Mouse (Mus musculus): Measurements from ENCODE around the gene Camsap1. TPM values are rescaled to one million over a fixed set of nuclear protein-coding genes. Genes with fewer than 3 reads are reported as not detected.

Camsap1 gene
- total RNA-seq, 2 experiments from 2014 or later: 34.2 to 36.2 TPM

DNA sequence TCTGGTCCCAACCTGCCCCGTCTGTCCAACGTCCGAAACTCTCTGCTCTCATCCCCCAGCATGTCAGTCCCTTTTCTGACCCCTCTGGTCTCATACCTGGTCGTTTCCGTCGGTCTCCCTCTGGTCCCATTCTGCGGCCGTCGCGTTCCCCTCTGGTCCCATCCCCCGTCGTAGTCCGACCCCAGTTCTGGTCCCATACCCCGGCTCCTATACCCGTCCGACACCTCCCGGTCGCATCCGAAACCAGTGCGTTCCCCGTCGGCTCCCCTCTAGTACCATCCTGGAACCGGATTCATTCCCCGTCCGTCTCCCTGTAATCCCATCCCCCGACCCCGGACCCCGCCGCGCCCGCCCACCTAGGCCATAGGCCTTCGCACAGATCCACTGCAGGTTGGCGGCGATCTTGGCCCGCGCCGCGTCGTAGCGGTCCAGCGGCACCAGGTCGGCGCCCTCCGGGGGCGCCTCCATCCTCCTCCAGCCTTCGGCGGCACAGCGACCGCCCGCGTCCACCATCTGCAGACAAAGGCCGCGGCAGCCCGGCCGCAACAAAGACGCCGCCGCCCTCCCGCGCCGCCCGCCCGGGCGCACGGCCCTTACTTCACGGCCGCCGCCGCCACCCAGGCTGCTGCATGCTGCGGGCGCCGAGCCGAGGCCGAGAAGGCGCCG is 523 bp downstream of the Camsap1 start:
- no peak for DNase-seq (ENCODE audit: low spot score)
- intact Hi-C loops (cut with DNase I): loop anchor here (5.0 kb wide), 1 partner anchor 255 kb away; the partner anchor contains the start of gene Qsox2

DNA sequence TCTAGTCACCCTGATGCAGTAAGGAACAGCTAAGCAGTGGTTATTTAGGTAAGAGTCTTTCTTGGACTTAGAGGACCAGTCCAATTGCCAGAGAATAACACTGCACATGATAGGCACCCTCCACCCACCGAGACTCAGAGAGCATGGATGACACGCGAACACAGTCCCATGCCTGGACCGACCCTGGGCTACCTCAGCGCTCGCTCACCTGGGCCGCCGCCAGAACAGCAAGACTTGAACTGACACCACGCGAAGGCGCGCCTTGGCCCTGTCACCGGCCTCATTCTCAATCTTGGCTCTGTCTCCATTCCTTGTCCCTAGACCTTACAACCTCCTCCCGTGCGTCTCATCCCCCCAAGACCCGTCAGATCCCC is 1.0 kb downstream of the Camsap1 start:
- peak; percentile 12 for DNase-seq (ENCODE audit: low spot score)
- intact Hi-C loops (cut with DNase I): loop anchor here (5.0 kb wide), 1 partner anchor 255 kb away; the partner anchor contains the start of gene Qsox2

DNA sequence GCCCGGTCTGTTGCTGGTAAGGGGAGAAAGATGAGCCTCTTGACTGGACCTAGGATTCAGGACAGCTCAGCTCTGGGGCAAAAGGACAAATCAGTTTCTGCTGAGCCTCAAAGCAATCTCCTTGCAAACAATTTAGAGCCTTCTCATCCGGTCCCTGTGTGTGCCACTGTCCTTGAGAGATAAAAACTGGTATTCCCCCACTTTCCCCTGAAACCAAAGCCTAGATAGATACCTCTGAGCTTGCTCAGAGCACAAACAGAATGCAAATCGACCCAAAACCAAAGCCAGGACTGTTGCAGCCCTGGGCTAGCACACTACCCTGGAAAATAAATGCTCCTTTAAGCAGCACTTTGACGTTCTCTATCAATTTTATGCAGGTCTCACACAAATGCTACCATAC is 4.1 kb downstream of the Camsap1 start:
- no peak for DNase-seq (ENCODE audit: low spot score)
- intact Hi-C loops (cut with DNase I): no loop called here

DNA sequence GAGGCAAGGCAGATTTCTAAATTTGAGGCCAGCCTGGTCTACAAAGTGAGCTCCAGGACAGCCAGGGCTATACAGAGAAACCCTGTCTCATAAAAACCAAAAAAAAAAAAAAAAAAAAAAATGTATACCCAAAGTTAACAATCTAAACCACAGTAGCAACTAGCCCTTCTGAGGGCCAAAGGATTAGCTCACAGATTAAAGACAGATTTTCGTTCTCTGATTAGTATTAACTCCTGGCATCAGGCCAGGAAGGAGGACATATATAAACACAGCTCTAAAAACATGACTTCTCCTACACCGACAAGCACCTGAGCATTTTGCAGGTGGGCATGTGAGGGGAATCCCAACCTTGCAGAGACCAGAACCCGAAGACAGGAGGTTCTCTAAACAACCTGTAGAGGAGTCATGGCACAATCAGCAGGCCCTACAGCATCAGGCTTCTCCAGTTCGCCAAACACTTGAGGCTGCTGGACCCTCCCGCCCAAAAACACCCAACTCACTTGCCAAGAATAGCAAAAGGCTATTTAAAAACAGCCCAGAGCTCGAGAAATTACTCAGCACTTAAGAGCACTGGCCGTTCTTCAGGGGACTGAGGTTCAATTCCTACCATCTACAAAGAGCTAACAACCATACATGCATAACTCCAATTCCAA is 5.4 kb downstream of the Camsap1 start:
- intact Hi-C loops (cut with DNase I): no loop called here
- DNase-seq (ENCODE audit: low spot score): peak; percentile 24

DNA sequence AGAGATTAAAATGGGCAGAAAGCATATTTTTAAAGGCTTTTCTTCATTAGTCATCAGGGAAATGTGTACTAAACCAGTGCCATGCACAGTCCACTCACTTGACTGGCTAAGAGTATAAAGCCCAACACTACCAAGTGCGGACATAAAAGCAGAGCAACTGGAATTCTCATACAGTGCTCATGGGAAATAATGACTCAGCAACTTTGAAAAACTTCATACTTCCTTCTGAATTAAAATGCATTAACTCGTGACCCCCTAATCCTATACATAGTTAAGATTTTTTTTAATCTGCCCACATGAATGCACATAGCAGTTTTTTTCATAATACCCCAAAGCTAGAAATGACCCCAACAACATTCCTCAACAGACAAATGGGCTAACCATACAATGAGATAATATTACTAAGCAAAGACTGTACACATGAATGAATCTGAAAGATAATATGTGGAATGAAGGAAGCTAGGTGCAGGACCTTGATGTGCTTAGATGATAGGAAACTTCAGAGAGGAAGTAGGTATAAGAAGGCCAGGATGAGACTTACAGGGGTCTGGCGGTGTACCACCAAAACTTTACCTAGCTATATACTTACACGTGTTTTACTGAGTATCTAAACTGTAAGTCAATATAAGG is 7.8 kb downstream of the Camsap1 start:
- intact Hi-C loops (cut with DNase I): no loop called here
- DNase-seq (ENCODE audit: low spot score): no peak

DNA sequence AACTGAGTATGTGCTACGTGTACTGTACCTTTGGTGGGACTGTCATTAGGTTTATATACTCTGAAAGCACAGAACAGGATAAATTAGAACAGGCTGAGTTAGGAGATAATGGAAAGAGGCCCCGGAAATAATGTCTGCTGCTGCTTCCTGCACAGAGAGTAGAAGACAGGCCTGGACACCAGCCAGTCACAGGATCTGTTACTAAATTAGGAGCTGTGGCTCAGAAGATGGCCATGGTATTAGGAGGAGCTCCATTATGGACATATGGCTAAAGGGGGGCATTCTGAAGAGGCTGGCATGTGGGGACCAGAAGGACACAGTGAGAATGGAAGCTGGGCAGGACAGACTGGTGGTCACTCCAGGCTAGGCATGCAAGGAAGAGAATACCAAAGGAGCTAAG is 12.7 kb downstream of the Camsap1 start:
- intact Hi-C loops (cut with DNase I): no loop called here
- no peak for DNase-seq (ENCODE audit: low spot score)

DNA sequence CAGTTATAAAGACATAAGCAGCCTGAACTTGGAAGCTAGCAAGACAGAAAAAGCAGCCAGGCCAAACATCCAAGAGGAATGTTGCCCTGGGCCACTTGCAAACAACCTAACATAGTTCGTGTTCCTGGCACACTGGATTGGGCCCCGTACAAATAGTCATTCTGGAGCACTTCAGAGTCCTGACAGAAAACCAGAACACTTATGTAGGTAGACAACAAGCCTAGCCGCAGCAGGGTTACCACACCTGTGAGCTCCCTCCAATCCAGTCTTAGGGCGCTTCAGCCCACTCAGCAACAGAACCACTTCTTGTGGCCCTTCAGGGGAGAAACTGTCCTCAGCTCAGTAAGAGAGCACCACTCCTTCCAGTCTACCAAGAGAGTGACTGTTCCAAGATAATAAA is 13.8 kb downstream of the Camsap1 start:
- intact Hi-C loops (cut with DNase I): no loop called here
- no peak for DNase-seq (ENCODE audit: low spot score)

DNA sequence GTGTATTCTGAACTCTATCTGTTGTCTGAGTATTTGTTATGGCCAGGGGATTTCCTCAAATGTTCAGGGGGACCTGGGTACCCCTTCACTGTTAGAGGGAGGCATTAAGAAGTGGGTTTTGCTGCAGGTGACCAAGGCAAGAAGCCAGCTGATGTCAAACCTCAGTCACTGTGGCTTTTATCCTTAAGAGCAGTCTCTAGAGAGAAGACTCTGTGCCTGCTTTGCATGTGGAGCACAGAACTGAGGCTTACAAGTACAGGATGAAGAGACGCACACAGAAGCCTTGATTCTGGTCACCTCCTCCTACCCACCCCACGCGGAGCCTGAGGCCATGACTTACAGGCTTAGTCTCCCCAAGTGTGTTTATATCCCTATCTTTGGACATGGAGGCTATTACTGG is 33.8 kb downstream of the Camsap1 start:
- intact Hi-C loops (cut with DNase I): no loop called here
- no peak for DNase-seq (ENCODE audit: low spot score)

DNA sequence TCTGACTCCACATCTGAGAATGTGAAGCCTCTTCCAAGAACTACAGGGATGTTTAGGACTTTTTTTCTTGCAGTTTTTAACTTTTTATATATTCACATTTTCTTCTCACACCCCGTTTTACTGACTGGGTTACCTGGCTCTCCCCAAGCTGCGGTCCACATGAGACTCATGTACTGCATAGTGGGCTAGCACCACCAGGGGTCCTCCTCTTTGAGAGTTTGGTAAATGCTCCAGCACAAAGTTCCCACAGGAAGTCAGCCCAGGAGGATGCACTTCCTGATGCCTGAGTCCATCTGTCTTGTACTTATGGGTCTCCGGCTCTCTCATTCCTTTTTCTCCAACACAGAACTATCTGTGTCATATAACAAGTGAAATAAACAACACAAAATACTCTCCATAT is 35.1 kb downstream of the Camsap1 start:
- intact Hi-C loops (cut with DNase I): no loop called here
- DNase-seq (ENCODE audit: low spot score): no peak

DNA sequence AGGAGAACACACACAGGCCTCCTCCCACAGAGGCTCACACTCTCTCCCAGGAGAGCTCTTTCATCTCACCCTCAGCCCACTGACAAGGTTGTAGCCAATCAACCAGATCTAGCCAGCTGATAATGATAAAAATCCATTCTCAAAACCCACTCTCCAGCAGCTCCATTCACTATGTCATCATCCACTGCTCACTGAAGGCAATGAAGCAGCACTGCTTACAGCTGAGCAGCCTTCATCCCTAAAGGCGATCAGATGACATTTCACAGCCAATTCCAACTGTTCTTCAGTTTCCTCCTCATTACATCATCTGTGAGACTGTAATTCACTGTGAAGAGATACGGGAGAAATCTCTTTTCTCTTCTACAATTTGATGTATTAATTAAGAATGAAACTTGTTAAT is 39.3 kb downstream of the Camsap1 start:
- no peak for DNase-seq (ENCODE audit: low spot score)
- intact Hi-C loops (cut with DNase I): no loop called here

DNA sequence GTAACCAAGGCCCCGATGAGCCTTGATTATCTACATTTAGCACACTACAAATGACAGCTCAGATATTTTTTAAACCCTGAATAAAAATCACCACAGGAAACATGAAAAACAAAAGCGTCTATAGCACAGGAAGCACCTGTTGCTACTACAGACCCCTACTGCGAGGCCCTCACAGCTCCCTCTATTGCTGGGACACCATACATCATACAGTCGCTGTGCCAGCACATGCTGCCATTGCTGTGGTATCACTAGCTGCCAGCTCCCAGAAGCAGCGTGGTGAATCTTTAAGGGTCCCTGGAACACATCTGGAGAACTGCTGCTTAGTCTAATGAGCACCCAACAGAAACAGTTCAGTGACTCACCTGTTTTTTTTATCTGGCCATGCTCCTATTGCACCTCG is 42.6 kb downstream of the Camsap1 start:
- intact Hi-C loops (cut with DNase I): no loop called here
- no peak for DNase-seq (ENCODE audit: low spot score)

DNA sequence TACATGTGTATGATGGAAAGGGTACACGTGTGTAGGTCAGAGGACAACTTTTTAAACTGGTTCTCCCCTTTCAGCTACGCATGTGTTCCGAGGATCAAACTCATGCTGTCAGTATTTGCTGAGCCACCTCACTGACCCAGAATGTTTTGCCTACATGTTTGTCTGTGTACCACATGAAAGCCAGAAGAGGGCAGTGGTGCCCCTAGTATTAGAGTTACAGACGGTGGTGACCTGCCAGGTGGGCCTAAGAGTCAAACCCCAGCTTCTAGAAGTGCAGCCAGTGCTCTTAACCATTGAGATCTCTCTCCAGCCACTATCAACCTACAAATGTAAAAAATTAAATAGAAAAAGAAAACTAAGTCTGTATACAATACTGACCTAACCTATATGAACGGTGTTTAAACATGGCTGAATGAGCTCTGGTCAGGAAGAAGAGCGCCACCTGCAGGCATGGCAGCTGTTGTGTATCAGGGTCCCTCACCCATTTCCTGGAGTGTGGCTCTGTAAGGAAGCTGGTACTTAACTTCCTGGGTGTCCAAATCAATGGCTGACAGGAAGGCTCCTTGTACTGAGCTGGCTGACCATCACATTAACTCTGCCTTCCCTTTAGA is 51.7 kb downstream of the Camsap1 start:
- DNase-seq (ENCODE audit: low spot score): no peak
- intact Hi-C loops (cut with DNase I): loop anchor here (5.0 kb wide), 1 partner anchor 81 kb away; no protein-coding TSS in a partner anchor

DNA sequence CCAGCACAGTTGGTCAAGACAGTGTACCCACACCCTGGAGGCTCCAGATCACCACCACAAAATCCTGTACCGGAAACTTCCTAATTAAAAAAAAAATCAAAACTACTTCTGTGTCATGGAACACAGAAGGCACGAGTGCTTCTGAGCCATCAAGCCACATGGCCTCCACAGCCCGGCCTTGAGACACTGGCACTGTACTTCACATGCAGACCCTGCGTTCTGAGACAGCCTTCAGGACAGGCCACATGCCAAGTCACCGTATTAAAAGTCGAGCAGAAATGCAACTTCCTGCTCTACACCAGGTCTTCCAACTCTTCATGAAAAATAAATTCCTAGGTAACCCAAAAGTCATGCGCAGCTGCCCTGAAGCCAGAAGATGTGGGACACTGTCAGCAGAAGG is 55.3 kb downstream of the Camsap1 start:
- no peak for DNase-seq (ENCODE audit: low spot score)
- intact Hi-C loops (cut with DNase I): no loop called here

DNA sequence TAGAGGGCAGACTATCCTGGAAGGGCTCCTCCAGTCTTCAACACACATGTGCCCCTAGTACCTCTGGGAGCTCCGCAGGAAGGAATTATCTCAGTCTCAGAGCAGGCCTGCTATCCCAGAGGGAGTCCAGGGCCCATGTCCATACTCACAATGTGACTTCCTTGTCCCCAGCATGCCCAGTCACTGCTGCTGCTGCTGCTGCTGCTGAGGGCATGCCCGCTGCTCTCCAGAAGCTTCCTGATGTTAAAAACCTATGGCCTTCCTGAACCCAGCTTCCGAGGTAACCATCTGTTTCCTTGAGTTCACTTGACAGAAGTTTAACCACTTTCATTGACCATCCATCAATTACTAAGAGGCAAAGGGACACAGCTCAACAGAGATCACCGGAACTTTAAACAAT is 58.1 kb downstream of the Camsap1 start:
- DNase-seq (ENCODE audit: low spot score): no peak
- intact Hi-C loops (cut with DNase I): no loop called here

DNA sequence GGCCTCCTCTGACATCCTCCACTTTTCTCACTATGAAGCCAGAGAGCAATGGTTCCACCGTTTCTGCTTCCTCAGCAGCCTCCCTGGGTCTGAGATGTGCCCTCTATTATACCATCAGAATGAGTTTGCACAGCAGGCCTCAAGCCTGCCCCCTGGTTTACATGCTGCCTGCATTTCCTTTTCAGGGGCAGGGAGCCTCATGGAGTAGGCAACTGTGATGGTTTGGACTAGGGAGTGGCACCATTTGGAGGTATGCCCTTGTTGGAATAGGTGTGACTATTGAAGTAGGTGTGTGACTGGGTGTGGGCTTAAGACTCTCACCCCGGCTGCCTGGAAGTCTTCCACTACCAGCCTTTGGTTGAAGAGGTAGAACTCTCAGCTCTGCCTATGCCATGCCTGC is 59.3 kb downstream of the Camsap1 start:
- intact Hi-C loops (cut with DNase I): no loop called here

DNA sequence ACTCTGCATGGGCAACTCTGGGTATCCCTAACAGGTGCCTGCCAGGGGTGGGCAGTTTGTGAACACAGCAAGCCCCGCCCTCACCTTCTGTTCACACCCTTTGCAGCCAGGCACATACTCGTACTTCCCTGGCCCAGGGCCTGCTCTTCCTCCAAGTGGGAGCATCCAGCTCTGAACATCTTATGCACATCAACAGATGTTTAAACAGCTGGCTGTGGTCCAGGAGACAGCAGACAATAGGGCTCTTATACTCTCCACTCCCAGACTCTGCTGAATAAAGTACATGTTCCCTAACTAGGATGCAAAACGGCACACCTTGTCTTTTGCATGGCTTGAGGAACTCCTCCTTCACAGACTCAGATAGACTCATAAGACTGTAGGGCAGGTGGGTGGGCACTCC is 63.1 kb downstream of the Camsap1 start:
- no peak for DNase-seq (ENCODE audit: low spot score)
- intact Hi-C loops (cut with DNase I): no loop called here

More for the DNA sequence above, 59.3 kb downstream of the Camsap1 start:
- no peak for DNase-seq (ENCODE audit: low spot score)

DNA sequence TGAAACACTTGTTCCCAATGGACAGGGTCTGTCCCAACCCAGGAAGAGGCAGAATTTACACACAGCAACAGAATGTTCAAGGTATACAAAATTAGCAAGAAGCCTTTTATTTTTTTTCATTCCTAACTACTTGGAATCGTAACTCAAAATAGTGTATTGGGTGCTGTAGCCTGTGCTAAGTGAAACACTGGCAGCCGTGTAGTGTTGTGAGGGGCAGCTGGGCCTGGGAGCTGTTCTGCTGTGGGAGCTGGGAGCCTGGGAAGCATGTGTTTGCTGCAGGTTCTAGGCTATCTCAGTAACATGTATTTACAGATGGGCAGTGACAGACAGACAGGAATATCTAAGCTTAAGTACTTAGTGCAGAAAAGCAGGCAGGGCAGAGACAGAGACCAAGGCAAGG is 64.7 kb downstream of the Camsap1 start:
- no peak for DNase-seq (ENCODE audit: low spot score)
- intact Hi-C loops (cut with DNase I): no loop called here

DNA sequence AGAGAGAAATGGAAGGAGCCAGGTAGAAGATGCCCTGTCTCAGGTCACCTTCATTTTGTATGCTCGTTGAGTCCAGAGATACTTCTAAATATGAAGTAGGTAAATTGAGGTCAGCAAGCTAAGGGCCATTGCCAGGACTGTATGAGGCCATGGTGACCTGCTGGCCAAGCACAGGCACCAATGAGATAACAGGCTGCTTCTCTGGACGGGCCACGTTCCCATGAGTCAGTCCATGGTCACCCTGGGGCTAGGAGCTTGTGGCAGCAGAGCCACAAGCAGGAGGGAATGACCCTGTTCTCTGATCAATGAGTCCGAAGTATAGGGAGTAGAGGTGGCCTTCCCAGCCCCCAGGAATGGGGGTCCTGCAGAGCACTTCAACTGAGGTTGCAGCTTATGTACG is 68.3 kb downstream of the Camsap1 start:
- no peak for DNase-seq (ENCODE audit: low spot score)
- intact Hi-C loops (cut with DNase I): loop anchor here (5.0 kb wide), 1 partner anchor 78 kb away; no protein-coding TSS in a partner anchor

DNA sequence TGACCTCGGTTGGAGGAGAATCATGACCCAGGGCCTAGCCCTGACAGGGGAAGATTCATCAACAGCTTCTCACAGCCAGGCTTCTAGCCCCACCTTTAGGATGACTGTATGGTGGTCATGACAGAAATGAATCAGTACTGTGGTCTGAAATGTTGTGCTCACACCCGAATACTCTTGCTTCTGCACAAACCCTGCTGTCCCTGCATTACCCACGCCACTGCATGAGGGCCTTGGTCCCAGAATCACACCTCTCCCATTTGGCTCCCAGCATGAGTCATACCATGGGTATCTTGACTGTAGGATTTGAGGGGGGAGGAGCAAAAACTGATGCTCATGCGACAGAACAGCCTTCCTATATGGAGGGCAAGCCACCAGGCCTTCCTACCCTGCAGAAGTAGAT is 68.9 kb downstream of the Camsap1 start:
- intact Hi-C loops (cut with DNase I): loop anchor here (5.0 kb wide), 1 partner anchor 77 kb away; no protein-coding TSS in a partner anchor
- no peak for DNase-seq (ENCODE audit: low spot score)

DNA sequence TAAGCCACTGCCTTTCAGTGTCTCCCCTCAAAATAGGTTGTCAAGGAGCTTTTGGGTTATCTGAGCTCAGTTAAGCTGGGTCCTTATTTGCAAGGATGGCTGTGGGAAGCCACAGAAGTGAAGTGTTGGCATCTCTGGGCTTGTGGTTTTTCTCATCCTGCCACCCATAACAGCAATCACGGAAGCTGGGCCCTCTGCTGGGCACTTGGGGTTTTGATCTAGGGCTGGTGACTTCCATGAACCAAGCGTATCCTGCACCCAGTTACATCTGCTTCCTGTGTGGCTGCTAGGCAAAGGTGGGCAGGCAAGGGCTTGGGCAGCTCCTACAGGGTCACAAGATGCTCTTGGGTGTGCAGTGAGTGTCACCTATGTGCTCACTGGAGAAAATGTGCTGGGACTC is 69.8 kb downstream of the Camsap1 start:
- intact Hi-C loops (cut with DNase I): loop anchor here (5.0 kb wide), 1 partner anchor 76 kb away; no protein-coding TSS in a partner anchor
- DNase-seq (ENCODE audit: low spot score): no peak

DNA sequence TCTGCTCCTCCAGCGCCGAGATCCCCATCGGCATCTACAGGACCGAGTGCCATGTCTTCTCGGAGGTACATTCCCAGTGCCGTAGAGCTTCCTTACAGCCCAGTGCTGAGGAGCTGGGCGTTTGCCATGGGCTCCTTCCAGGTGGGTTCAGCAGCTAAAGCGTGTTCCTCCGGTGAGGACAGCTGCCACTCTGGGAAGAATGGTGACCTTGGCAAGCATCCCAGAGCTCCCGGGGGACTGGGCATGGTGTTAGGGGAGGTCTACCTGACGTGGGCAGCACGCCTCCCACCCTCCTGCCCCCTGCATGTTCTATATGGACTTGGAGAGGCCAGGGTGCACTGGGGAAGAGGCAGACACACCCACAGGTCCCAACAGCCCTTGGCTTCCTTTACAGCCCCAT is 73.2 kb downstream of the Camsap1 start:
- DNase-seq (ENCODE audit: low spot score): no peak
- intact Hi-C loops (cut with DNase I): loop anchor here (5.0 kb wide), 1 partner anchor 73 kb away; no protein-coding TSS in a partner anchor

Data from heart, postnatal 25 days (tissue).